In the genomic region with DNA sequence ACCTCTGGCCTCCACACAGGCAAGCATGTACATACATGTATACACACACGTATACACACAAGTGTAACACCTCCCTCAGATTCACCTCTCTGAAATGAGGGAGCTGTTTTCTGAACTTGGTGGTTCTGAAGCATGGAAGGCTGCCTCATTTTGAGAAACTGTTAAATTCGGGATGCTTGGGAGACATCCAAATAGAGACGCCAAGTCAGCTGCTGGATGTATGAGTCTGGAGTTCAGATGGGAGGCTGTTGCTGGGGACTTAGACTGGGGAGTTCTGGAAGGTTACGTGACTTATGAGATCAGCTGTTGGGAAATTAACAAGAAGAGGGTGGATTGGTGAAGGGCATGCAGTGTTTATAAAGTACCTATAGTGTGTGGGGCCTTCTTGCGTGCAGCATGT, we compare ENCODE assay signal across 17 mouse cellular contexts.
"Had no signal": no experiment of that assay in that cellular context is flagged by ENCODE, and none has a peak within 500 bp of the region (broad histone marks: within the 10 kb centered on the region; RNA-seq: fewer than 3 reads in every experiment).

No protein-coding gene starts in this region.

- H3K9me3 ChIP-seq: limb, embryonic 13.5 days; midbrain, embryonic 10.5 days; neural tube, embryonic 15.5 days; stomach, embryonic 15.5 days had no signal

- H3K4me2 ChIP-seq: limb, embryonic 13.5 days; neural tube, embryonic 15.5 days; stomach, embryonic 15.5 days had no signal

- H3K9ac ChIP-seq: limb, embryonic 13.5 days; liver, embryonic 14.5 days; neural tube, embryonic 15.5 days; stomach, embryonic 15.5 days had no signal

- H3K4me3 ChIP-seq: limb, embryonic 13.5 days; midbrain, embryonic 10.5 days; myocyte; neural tube, embryonic 15.5 days; stomach, embryonic 15.5 days had no signal

- ATAC-seq: intestine, embryonic 16.5 days; lung, postnatal 0 days had no signal

- H3K27ac ChIP-seq: limb, embryonic 13.5 days; liver, embryonic 14.5 days; midbrain, embryonic 10.5 days; neural tube, embryonic 15.5 days; stomach, embryonic 15.5 days had no signal

- H3K36me3 ChIP-seq: limb, embryonic 13.5 days; midbrain, embryonic 10.5 days; neural tube, embryonic 15.5 days; stomach, embryonic 15.5 days had no signal

- H3K27me3 ChIP-seq: limb, embryonic 13.5 days; neural tube, embryonic 15.5 days; stomach, embryonic 15.5 days had no signal

- DNase-seq: kidney, adult 2 months; layer of hippocampus, postnatal 36 days; lung, adult 18-20 months; lung, postnatal 36 days; midbrain, embryonic 14.5 days; right cerebral cortex, postnatal 4 days; spleen, adult 18-20 months; thymus, adult 2 months; thymus, postnatal 25 days had no signal
